Mouse (Mus musculus) myocyte (in vitro differentiated cells): ENCODE data around the gene Ganab.

Experiments used
- CEBPB ChIP-seq: IDR thresholded peaks from 2 replicates; pipeline ENCODE4 v1.6.1; 2011; ENCODE audit warnings: mild to moderate bottlenecking, moderate library complexity; ENCODE audit not compliant: poor library complexity, insufficient read depth, severe bottlenecking
- E2F4 ChIP-seq: IDR thresholded peaks from one replicate; pipeline ENCODE4 v1.6.1; 2011; ENCODE audit warnings: mild to moderate bottlenecking, control low read depth, moderate library complexity; ENCODE audit not compliant: insufficient read depth
- MAX ChIP-seq: IDR thresholded peaks from one replicate; pipeline ENCODE4 v1.6.1; 2011; ENCODE audit warnings: low read depth, mild to moderate bottlenecking, control low read depth
- MYOD1 ChIP-seq, 3 experiments: IDR thresholded peaks; one replicate each; pipeline ENCODE4 v1.6.1; 2011; ENCODE audit warnings: control low read depth in 2 of 3, low read depth in 2 of 3, mild to moderate bottlenecking in 2 of 3, moderate library complexity in 1 of 3; ENCODE audit not compliant: insufficient read length in 2 of 3, control insufficient read depth in 1 of 3
- MYOG ChIP-seq, 3 experiments: IDR thresholded peaks; one replicate each; pipeline ENCODE4 v1.6.1; 2011; ENCODE audit warnings: control low read depth in 2 of 3, low read depth in 2 of 3, mild to moderate bottlenecking in 2 of 3; ENCODE audit not compliant: insufficient read length in 2 of 3, control insufficient read depth in 1 of 3, insufficient read depth in 1 of 3
- POLR2A ChIP-seq: IDR thresholded peaks from one replicate; pipeline ENCODE4 v1.6.1; 2011; ENCODE audit warnings: low read depth, mild to moderate bottlenecking, control low read depth, moderate library complexity; ENCODE audit not compliant: insufficient read length
- POLR2AphosphoS2 ChIP-seq: IDR thresholded peaks from one replicate; pipeline ENCODE4 v1.6.1; 2011; ENCODE audit warnings: low read depth, control low read depth; ENCODE audit not compliant: insufficient read length
- REST ChIP-seq: IDR thresholded peaks from one replicate; pipeline ENCODE4 v1.6.1; 2011; ENCODE audit warnings: mild to moderate bottlenecking, control low read depth, moderate library complexity; ENCODE audit not compliant: insufficient read depth, insufficient read length
- TCF12 ChIP-seq: IDR thresholded peaks from one replicate; pipeline ENCODE4 v1.6.1; 2011; ENCODE audit warnings: mild to moderate bottlenecking, control low read depth; ENCODE audit not compliant: poor library complexity, insufficient read depth, severe bottlenecking
- TCF3 ChIP-seq: IDR thresholded peaks from one replicate; pipeline ENCODE4 v1.6.1; 2011; ENCODE audit warnings: low read depth, control low read depth; ENCODE audit not compliant: insufficient read length
- USF1 ChIP-seq: IDR thresholded peaks from one replicate; pipeline ENCODE4 v1.6.1; 2011; ENCODE audit warnings: low read depth, mild to moderate bottlenecking, control low read depth, moderate library complexity

GRCm38 (mm10) chr19:8903412-8903811, 5.5 kb downstream of the Ganab start:
- TF ChIP-seq MAX (no peak), POLR2A (no peak), USF1 (no peak), MYOG (IDR thresholded peaks at IDR 0.05; ENCODE audit: control insufficient read depth in 1 of 3, insufficient read depth in 1 of 3, insufficient read length in 2 of 3, low read depth in 2 of 3) (no peak), E2F4 (no peak), MYOD1 (IDR thresholded peaks at IDR 0.05; ENCODE audit: control insufficient read depth in 1 of 3, insufficient read length in 2 of 3, low read depth in 2 of 3) (no peak), CEBPB (no peak), TCF12 (no peak), TCF3 (no peak), POLR2AphosphoS2 (no peak), REST (no peak)
